Mouse (Mus musculus) thymus, postnatal 0 days (tissue): Measurements from ENCODE around the gene Aldh4a1. TPM values are rescaled to one million over a fixed set of nuclear protein-coding genes. Genes with fewer than 3 reads are reported as not detected.

Experiments
- DNase-seq: peaks from one replicate; pipeline ENCODE4 v3.0.0-alpha.2; 2015; ENCODE audit warnings: low spot score
- microRNA-seq: library from miRNA; unstranded; fragments of <30 nt; microRNA quantifications from one replicate; pipeline ENCODE4, GENCODE M21; 2016; ENCODE audit warnings: borderline number of aligned reads
- polyA plus RNA-seq: library from polyadenylated mRNA; unstranded; fragments of >200 nt; fragmentation: Nextera tagmentation; extraction: Ambion mirVana; gene quantifications from 2 replicates; pipeline ENCODE4 v1.2.1, GENCODE M21; 2015

Aldh4a1 gene
- polyA plus RNA-seq, 1 experiment from 2014 or later: 28.9 TPM

GRCm38 (mm10) chr4:139667632-139668031 lies 45.0 kb downstream of the Aldh4a1 start:
- DNase-seq: no peak

- DNase-seq: peak; percentile 69
Measured at GRCm38 (mm10) chr4:139669847-139670246, 47.2 kb downstream of the Aldh4a1 start.

DNA sequence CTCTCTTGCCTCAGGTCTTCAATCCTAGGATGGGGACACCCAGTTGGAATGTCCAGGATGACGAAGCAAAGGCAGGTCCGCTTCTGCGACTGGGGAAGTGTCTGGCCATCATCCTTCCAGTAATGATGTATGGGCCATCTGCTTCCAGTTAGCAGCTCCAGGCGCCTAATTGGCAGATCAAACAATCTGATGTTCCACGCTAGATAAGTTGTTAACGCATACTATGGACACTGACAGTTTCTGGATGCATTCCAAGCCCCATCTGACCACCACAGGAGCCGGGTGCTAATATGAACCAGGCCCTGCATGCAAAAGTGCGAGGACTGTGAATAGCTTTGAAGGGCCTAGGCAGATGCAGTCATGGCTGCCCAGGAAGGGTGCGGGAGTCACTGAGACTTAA lies 53.0 kb downstream of the Aldh4a1 start:
- DNase-seq: no peak

DNA sequence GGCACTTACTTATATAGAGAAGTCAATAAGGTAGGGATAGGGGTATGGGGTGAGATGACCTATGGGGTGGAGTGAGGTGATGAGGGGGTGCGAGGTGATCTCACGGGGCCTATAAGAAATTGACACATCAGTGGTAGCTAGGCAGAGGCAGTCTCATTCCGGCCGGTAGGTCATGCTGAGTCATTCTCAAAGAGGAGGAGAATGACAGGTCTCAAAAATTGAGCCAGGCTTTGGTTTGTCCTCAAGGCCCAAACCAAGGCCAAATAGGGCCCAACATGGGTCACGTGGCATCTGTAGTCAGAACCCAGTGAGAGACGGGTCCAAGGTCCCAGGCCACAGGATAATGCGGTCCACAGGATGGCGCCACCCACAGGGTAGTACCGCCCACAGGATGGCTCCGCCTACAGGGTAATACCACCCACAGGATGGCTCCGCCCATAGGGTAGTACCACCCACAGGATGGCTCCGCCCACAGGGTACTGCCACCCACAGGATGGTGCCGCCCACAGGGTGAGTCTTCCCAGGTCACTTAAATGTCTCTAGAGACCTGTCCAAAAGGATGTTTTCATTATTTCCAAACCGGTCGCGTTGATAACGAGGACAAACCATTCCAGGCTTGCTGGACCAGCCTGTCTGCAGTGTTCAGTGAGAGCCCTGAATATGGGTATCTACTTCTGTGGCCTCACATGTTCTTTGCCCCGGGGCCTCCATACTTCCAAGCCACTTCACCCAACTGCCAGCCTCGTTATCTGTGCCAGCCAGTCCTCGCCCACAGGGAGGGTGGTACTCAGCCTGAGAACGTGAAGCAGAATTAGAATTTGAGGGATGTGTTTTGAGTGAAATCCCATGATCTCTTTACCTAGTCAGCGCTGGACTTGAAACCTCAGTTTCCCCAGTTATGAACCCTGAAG lies 61.3 kb downstream of the Aldh4a1 start:
- no peak for DNase-seq

DNA sequence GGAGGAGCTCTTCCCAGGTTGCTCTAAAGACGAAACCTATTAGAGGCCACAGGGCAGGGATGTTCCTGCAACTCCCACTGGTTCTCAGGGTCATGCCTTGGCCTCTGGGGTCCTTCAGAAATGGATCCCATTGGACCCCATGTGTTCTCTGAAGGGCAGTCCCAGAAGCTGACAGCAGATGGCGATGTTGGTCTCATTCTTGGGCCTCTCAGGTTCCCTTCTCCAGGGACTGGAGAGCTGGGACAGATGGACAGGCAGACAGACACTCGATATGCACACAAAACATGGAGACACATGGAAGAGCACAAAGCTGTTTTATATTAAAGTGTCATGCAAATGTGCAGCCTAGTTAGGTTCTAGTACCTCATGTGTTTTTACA lies 62.0 kb downstream of the Aldh4a1 start:
- peak; percentile 30 for DNase-seq

DNA sequence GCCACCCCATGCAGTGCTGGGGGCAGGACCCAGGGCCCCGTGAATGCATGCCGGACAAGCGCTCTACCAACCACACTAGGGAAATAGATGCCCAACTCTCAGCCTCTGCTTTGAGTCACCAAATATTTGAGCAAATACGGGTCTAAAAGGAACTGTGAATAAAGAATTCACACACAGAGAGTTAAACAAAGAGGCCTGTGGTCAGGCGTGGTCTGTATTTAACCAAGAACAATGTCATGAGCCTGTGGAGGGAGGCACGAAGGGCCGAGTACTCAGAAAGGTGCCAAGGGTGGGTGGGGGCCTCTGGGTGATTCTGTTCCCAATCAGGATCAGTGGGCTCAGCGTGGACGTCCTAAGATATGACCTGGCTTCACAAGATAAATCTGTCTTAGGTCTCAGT lies 65.4 kb downstream of the Aldh4a1 start:
- no peak for DNase-seq

DNA sequence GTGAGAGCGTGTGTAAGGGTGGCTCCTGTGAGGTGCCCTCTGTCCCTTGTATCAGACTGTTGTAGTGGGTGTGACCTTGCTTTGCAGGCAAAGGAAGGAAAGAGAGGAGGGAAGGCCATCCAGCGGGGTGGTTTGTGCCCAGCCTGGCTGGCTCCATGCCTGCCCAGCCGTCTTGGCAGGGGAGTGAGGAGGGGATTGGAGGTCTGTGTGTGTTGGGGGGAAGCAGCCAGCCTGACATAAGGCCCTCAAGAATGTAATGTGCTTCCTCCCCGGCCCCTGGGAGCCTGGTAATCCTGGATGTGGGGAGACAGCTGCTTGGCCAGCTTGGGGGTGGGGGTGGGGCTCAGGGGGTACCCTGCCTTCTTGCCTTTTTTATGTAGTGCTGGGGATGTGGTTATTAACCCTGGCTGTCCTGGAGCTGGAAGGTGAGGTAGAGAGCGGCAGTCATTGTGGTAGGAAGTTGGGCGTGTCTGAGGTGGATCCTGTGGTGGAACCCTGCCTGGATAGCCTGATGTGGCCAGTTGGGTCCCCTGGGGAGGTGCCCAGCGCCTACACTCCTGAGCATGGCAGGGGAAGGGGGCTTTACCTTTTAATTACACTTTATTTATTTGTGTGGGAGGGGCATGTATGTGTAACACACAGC lies 67.1 kb downstream of the Aldh4a1 start:
- DNase-seq: no peak

GRCm38 (mm10) chr4:139693315-139693714 lies 70.6 kb downstream of the Aldh4a1 start:
- DNase-seq: no peak

DNA sequence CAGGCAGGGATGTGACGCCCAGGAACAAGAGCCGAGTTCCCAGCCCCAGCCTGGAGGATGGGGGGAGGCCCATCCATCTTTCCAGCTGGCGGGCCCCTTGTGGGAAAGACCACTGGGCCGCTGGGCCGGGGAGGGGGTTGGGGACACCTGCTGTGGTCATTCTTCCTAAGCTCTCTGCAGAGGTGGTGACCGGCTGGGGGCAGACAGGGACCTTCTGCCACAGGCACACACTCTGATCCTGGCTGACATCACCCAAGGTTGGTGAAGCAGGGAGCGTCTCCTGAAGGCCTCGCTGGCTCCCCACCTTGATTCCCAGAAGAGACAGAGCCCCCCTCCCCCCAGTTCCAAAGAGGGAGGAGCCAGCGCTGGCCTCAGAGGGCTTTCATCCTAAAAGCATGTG lies 75.1 kb downstream of the Aldh4a1 start:
- no peak for DNase-seq

DNA sequence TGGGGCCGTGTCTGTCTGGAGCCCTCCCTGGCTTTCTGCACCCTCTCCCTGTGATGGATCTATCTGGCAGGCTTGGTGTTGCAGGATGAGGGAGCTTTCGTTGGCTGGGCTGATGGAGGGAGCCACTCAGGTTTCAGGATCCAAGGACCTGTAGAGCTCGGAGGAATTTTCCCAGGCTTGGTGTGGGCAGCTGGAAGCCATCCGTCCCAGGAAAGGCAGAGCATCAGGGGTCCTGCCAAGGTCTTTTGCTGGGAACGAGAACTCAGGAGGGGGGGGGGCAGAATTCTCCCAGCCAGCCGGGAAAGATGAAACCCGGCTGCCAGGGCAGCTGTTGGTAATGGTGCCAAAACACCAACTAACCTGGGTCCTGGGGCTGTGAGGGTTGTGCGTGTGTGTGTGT lies 75.9 kb downstream of the Aldh4a1 start:
- DNase-seq: no peak

Small RNA genes lying within 50 kb of the gene (microRNA-seq; reads per million reads assigned to microRNA genes)
- gene Gm25571 (not detected), gene Mir7020 (not detected)

Other genes with a start within 250 kb of the Aldh4a1 start
- 3.1 and 3.7 TPM in 2 replicates for gene Iffo2, start 92.3 kb upstream of the Aldh4a1 start, polyA plus RNA-seq
- gene Gm21969, start 19.7 kb upstream of the Aldh4a1 start, polyA plus RNA-seq: not detected in 2 replicates
- gene Tas1r2, start 30.7 kb downstream of the Aldh4a1 start, polyA plus RNA-seq: not detected in 2 replicates
- 0.04 and 0.09 TPM in 2 replicates for gene Pax7, start 210.7 kb downstream of the Aldh4a1 start, polyA plus RNA-seq